Mouse (Mus musculus) adrenal gland, adult (tissue): ENCODE results near the gene Epha8.

Source experiments
- DNase-seq, 2 experiments: peaks; one replicate each; pipeline ENCODE4 v3.0.0; 2022 to 2023; ENCODE audit warnings: low spot score in 1 of 2; ENCODE audit not compliant: inconsistent age in 2 of 2

The Epha8 gene

DNA sequence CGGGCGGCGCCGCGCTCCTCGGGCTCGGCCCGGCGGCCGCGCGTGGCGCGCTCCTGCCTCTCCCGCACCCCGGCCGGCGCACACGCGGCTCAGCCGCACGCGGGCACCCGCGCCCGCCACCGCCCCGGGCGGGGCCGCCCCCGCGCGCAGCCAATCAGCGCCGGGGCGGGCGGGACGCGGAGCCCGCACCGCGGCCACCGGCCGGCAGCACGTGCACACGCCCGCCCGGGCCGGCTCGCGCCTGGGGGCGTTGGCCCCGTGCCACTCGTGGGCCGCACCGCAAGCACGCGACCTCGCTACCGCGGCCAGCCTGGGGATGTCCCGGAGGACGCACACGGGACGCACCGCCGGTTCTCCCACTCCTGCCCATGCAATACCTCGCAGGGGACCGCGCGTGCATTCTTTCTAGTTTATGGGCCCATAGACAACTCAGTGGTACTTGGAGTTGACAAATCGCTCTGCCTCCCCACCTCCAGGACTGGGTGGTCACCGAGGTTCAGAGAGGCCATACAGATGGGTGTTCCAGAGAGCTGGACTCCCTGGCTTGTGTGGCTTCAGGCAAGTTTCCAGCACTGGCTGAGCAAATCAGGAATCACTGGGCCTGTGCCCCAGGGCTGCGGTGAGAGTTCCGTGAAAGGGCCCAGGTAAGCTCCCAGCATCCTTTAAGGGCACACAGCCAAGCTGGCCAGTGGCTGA lies at the start of gene Epha8:
Epha8 (minus strand) TSS at position 66 of the 696 bp plus-strand sequence.
- DNase-seq, result peak; percentile 26 to 64

DNA sequence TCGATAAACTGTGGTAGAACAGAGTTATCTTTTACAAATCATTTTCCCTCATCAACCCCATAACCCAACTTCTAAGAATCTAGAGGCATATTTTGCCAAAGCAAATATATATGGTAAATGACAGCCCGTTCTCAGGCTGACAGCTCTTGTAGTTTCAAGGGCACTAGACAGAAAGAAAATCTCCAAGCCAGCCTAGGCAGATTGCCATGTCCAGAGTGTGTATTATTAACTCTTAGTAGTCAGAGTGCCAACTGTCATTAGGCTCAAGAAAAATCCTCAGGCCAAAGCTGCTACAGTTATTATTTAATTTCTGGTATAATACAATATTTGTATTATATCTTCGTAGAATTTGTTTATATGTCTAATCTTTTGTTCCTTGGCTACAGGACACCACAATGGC lies 45.2 kb upstream of the Epha8 start:
- DNase-seq, result peak; percentile 27 to 62

DNA sequence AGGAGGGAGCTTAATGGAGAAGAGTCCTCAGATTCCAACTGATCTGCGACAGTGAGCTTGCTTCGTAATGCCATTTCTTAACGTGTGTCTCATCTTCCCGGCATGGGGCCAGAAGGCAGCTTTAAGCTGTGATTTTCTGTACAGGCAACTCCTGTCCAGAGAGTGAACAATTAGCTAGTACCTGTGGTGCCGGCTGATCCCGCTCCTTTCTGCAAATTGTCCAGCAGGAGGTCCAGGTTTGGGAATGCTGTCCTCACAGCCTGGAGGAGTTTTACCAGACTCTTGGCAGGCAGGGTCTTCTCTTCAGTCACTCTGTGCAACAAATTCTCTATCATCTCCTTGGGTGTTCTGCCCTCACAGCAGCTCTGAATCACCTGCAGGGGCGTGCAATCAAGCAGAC lies 44.4 kb upstream of the Epha8 start:
- DNase-seq, result no peak

DNA sequence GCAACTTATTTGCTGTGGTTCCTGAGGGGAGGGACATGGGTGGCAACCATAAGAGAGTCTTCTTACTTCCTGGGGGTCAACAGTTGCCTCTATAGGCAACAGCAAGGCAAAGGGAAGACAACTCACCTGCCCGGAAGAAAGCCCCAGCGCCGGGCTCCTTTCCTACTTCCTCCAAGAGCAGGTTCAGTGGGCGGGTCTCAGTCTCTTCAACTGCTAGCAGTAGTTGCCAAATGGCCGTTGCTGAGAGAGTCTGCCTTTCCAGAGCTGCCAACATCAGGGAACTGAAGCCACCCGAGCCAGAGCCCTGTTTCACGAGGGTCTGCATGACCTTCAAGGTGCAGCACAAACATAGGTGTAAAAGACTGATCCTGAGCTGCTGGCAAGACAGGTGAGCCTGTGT lies 41.8 kb upstream of the Epha8 start:
- no peak for DNase-seq

DNA sequence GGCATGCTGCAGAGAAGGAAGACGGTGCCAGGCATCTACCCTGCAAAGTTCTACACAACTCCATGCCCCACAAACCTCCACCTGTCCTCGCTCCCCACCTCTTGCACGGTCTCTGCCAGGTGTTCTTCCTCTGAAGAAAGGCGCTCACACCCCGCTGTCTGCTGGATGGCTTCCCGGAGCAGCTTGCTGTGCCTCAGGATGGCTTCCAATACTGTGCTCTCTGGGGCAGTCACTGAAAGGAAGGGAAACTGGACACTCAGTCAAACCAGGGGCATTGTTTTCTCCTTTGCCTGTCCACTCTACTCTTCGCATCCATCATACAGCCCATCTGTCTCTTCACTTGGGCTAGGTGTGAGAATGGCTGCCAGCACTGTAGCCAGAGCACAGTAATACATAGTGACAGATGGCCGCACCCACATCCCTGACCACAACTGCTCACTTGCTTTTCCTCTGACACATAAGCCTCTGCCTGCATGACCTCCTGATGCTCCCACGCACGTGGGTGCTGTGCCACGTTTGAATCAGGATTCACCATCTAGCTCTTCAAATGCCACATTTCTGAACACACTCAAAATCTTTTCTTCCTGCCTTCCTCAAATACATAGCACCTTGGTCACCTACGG lies 41.2 kb upstream of the Epha8 start:
- DNase-seq, result no peak

DNA sequence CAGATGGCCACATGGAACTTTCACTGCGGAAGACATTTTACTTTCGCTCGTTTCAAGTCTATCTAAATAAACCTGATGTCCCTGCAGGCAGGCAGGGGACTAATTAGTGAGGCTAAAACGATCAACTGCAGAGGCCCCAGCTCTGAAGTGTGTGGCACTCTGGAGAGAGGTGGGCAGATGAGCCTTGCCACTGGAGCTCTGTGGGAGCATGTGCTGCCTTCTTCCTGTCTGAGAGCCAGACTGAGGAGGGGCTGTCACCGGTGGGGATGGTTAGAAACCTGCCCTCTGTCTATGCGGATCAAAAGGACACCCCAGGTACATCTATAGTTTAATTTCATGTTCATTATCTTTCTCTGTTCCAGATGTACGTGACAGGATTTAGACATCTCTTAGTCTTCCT lies 40.3 kb upstream of the Epha8 start:
- no peak for DNase-seq

DNA sequence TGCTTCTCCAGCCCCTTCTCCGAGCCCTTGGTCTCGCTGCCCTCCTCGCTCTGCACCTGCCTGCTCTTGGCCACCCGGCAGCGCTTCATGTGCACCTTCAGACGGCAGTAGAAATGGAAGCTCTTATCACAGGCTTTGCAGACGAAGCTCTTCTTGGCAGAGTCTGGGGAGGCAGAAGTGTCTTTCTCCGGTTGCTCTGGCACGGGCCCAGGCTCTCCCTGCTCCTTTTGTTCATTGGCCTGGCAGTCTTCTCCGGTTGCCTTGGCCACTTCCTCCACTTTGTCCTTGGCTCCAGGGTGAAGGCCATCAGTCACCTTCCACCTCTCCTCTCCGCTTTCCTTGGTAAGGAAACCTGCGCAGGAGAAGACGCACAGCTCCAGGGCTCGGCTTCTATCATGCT lies 38.7 kb upstream of the Epha8 start:
- DNase-seq, result peak; percentile 33 to 43

DNA sequence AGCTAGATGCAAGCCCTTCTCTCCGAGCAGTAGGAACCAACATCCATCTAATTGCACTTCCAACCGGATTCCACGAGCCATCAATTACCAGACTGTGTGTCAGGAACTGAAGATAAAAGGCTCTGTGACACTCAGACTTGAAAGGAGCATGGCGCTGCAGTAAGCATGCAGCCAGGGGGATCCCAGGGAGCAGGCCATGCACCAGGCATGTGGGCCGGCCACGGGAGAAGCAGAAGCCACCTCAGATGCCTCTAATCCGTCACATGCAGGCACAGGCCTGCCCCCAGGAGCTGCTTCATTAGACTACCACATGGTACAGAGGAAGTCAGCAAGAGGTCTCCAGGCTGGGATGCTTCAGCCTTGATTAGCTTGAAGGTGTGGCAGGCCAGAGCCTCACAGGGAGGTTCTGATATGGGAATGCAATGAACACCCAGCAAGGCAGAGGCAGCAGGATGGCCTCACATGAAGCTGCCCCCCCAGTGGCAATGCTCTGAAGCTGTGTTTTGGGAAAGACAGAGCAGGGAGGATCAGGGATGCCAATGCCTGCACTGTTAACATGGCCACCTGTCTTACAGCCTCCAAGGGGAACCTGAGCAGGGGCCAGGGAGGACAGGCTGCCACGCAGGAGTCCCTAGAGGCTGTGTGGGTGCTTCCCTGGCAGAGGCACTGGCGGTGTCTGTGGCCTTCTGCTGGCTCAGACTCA lies 25.5 kb upstream of the Epha8 start:
- peak in 1 of 2 experiments; percentile 37 for DNase-seq

DNA sequence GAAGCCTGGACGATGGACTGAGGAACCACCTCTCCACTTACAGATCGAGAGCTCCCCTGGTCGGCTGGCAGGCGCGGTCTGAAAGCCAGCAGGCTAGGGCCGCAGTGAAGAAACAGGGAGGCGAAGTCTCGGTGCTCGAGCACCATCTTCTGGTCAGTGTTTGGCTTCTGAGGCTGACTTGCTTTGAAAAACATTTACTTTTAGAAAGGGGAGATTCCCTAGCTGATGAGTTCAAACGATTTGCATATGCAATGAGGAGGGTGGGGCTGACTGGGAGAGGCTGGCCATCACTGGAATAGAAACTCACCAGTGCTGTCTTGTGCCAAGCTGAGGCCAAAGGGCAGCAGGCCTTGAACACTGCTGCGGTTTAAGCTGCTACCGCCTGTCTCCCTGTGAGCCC lies 24.7 kb upstream of the Epha8 start:
- peak; percentile 84 to 91 for DNase-seq

DNA sequence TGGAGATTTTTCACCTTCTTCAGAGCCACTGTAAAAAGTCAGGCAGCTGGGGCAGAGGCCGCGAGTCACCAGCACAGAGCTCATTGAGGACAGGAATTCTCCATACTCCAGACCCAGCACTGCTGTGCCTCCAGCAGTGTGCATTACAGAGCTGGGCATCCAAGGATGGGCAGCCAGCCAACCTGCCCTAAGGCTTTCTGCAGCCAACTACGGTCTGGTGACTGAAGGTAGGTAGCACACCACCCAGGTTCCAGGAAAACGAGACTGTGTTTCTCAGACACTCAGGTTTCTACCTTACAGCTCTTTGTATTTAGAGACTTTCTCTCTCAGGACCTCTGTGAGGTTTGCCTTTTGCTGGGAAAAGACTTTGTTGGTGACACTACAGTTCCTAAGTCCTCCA lies 24.3 kb upstream of the Epha8 start:
- peak in 1 of 2 experiments; percentile 29 for DNase-seq

DNA sequence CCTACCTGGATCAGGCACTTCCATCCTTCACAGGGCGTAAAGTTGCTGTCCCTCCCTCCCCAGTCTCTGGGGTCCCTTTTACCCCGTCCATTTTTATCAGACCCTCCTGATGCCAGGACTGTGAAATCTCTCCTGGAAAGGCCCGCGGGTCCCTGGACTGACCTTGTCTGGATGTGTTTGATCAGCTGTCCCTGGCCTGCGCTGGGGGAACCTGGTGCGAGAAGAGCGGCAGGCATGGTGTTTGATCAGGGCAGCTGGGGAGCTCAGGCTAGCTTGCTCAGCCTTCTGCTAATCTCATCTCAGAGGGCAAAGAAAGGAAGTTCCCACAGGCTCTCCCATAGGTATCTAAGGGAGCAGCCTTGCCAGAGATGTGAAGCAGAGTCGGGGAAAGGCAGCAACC lies 20.6 kb upstream of the Epha8 start:
- no peak for DNase-seq

DNA sequence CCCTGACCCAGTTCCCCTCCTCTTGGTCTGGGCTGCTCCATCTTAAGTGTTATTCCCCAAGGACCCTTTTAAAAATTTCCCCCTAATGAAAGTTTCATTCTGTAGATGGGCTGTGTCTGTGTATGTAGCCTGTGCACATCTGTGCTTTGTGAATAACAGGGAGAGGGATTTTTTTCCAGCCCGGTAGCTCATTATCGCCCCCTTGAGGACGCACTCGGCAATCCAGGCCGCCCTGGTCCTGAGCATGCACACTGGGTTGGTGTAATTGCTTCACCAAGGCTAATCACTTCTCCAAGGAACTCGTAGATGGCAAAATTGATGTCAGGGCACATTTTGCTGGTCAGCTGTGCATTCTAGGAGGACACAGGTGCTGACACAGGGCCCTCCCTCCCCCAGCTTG lies 14.3 kb upstream of the Epha8 start:
- peak; percentile 51 to 87 for DNase-seq

DNA sequence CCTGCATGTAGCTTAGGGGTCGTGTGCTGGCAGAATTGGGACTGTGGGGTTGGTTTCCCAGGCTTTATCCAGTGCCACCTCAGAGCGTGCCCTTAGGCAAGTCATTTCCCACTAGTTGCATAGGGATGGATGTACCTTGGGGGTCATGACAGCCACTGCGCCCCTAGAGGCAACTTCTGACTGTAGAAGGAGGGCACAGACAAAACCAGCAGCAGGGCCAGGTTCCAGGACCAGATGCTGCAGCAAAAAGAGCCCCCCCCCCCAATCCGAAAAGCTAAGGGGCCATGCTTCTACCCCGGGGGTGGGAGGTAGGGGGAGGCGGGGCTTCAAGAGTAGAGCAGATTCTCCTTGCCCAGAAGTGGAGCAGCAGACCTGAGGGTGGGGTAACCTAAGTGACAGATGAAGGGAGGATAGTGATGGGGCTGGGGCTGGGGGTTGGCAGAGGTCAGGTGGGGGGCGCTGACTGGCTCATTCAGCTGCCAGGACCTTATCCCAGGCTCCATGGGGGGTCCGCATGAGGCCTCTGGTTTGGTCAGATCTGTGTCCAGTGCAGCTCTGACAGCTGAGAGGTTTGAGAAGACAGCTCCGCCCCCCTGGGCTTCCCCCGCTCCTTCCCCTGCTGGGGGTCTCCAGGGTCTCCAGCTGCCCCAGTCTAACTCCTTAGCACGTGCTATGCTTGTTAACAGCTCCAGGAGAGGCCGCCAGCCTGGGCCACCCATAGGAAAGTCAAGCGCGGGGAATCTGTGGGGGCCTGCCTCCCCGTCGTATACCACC lies 13.1 kb upstream of the Epha8 start:
- DNase-seq, result no peak

DNA sequence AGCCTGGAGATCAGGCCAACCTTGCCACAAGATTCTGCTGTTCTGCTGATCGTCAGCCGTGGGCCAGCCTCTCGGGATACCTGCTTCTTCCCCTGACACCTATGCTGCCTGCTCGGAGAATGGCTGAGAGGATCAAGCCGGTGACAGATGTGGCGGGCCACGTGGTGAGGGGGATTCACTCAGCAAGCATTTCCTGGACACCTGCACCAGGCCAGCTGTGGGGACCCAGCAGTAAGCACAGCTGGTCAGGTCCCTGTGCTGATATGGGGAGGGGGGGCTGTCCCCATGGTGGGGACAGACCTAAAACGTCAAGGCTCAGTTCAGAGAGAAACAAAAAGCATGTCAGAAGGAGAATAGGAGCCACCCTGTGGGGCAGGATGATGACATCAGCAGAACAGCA lies 12.5 kb upstream of the Epha8 start:
- DNase-seq, result no peak

DNA sequence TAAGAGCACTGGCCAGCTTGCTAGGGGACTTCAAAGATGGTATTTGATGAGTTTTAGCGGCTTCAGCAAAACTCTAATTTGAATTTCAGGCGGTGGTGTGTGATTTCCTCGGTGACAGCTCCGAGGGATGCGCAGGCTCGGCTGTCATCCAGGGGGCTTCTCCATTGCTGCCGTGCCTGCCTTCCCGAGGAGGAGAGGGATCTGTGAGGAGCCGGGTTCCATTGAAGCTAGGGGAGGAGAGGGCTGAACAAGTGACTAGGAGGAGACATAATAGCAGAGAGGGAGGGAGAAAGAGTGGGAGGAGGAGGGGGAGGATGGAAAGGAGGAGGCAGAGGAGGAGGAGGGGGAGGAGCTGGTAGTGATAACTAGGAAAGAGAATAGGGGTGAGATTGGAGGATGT lies 10.9 kb upstream of the Epha8 start:
- DNase-seq, result no peak

DNA sequence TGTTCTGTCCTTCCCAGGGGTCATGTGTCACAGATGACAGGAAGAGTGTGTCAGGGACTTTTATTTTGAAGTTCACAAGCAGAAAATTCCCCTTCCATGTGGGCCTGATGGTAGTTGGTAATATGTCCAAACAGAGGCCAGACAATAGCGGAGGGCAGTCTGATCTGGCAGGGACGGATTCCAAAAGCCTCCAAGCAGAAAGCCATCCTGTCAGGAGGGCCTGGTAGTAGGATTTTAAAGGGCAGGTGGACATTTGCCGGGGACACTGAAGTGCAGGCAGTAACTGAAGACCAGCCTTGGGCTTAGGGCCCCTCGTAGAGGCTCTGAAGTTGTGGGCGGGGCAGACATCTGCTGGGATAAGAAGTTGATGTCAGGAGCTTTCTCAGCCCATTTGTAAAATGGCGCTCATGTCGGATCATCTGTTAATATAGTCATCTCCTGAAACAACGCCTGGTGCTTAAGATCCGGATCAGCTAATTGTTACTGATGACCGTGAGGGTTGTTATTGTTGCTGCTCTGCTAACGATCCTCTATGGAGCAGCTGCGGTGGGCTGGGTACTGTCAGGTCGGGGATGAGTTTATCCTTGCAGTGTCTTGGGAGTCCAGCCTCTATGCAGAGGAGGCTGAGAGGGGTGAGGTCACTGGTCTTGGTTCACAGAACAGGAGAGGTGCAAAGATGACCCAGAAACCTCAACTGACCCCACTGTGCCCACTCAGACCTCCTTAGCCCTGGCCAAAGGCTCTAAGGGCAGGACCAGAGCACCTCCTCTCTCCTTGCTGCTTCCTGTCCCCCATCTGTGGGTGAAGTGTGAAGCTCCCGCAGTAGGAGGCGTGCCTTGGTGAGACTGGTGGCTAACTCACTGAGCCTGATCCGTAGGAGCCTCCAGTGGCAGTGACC lies 10.1 kb upstream of the Epha8 start:
- DNase-seq, result no peak

DNA sequence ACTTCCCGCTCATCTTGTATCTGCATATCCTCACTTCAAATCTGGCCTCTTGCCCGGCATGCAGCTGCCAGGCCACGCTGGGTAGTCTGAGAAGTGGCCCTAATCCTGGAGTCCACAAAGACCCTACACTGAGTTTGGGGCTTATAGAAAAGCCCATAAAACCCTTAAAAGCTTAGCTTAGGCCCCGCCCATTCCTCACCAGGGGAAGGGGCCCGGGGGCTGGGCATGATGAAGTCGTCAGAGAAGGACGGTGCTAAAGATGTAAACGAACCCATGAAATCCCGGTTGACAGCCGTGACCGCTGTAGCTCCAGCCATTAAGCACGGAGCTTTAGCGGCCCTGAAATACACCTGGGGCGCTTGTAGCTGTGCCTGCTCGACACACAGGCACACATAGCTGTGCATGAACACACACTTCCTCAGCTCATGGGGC lies 8.4 kb upstream of the Epha8 start:
- DNase-seq, result no peak

DNA sequence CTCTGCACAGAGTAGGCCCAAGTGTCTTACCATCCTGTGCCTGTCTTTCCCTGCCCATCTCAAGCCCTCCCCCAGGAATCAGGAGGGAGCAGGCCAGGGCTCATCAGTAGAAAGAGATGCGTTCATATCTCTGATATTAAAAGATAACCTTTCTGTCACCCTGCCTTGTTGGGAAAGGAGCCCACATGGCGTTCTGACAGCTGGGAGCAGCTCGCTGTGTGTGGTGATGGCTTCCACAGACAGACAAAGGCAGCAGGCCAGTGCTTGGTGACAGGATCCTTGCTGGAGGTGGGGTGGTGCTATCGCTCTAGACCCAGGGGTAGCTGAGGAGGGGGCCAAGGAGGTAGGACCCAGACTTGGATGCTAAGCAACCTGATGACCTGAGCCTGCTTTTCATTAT lies 5.8 kb upstream of the Epha8 start:
- DNase-seq, result no peak

DNA sequence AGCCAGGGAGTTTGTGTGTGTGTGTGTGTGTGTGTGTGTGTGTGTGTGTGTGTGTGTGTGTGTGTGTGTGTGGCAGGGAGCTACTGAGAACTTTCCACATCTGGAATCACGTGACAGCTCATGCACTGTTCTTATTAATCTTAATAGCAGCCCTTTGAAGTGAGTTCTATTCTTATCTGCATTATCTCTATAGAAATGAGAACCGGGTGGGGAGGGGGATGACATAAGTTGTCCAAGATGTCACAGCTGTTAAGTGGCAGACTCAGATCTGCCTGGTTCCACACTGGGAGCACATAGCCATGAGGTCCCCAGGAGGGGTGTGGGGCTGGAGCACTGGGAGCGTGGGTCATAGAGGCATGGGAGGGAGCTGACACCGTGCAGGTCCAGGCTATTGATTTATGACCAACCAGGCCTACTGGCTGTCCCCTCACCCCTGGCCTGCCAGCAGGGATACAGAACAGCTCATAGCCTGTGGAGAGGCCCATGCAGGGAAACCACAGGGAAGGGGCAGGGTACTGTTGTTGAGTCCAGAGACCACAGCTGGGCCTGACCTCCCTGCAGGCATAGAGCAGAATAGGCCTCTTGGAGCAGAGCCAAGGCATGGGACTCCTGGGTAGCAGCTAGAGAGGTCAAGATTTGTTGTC lies 5.1 kb upstream of the Epha8 start:
- peak; percentile 34 to 66 for DNase-seq

DNA sequence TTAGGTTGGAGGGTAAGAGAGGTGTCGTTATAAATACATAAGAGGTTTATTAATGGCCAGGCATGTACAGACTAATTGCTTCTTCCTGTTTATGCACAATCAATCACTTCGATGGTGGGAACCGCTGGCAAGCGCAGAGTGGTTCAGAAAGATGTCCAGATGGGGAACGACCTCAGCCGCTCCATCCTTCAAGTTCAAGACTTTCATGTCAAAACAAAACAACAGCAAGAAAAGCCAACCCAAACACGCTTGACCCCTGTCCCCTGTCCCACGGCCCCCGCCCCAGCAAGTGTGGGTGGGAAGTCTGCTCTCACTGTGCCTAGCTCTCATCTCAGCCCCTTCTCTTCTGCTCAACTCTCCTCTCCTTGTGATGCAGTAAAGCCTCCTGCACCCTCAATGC lies 4.0 kb upstream of the Epha8 start:
- DNase-seq, result no peak
